ENCODE assay signal across 11 mouse cellular contexts in the genomic region with DNA sequence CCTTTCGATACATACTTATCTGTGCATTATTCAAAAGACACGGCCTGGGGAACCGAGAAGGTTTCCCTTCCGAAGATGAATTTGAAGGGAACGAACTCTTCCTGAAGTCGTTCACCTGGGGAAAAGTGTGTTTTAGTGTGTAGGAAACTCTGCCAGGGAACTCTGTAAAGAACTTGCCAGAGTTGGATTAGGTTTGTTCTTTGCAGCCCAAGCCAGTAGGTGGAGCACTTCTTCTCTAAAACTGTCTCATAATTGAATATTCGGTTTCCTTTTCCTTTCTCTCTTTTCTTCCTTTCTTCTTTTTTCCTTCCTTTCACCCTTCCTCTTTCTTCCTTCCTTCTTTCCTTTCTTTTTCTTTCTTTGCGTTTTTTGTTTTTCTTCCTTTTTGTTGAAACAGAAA. TPM values are rescaled to one million over a fixed set of nuclear protein-coding genes. Genes with fewer than 3 reads are reported as not detected.
A peak's percentile ranks its signal among the peaks of the same experiment; 100 is the strongest.
DNase-seq lines count a peak whose midpoint lies in the region; ATAC-seq lines count a peak whose summit lies in the region.
"Had no signal": no experiment of that assay in that cellular context is flagged by ENCODE, and none has a peak within 500 bp of the region (broad histone marks: within the 10 kb centered on the region; RNA-seq: fewer than 3 reads in every experiment).

No protein-coding gene starts in this region.

- H3K4me1 ChIP-seq in embryonic facial prominence, embryonic 14.5 days (ENCODE audit: control insufficient read depth, insufficient read depth, low read length), result no peaks in the 10 kb centered on the region
- H3K4me1 ChIP-seq: embryonic facial prominence, embryonic 15.5 days; neural tube, embryonic 13.5 days had no signal

- peak; percentile 7 to 10 for DNase-seq in cerebellum, adult 18-20 months
- no peak for DNase-seq in cerebellum, adult 8-10 months
- DNase-seq in layer of hippocampus, adult 11-12 months (ENCODE audit: low spot score), result peak; percentile 32
- no peak for DNase-seq in layer of hippocampus, postnatal 36 days
- peak; percentile 38 for DNase-seq in embryonic facial prominence, embryonic 14.5 days (ENCODE audit: low spot score)
- peak; percentile 38 for DNase-seq in thymus, postnatal 14 days
- DNase-seq in gastrocnemius, postnatal 4 days (ENCODE audit: low spot score in 2 of 2), result no peak

- H3K9me3 ChIP-seq in embryonic facial prominence, embryonic 14.5 days (ENCODE audit: control insufficient read depth, low read length), result no peaks in the 10 kb centered on the region
- H3K9me3 ChIP-seq: embryonic facial prominence, embryonic 15.5 days; neural tube, embryonic 13.5 days had no signal

- peak; percentile 79 for ATAC-seq in CD4-positive, CD25-positive, alpha-beta regulatory T cell, adult 4 months
- ATAC-seq in embryonic facial prominence, embryonic 14.5 days (ENCODE audit: low read depth), result no peak

- H3K4me3 ChIP-seq in embryonic facial prominence, embryonic 14.5 days (ENCODE audit: low read depth, low read length), result no peak overlapping the region
- H3K4me3 ChIP-seq: embryonic facial prominence, embryonic 15.5 days; neural tube, embryonic 13.5 days had no signal

- no peaks in the 10 kb centered on the region for H3K27me3 ChIP-seq in embryonic facial prominence, embryonic 14.5 days (replicated peaks; ENCODE audit: control insufficient read depth, insufficient read depth, low read length)
- H3K27me3 ChIP-seq: embryonic facial prominence, embryonic 15.5 days; neural tube, embryonic 13.5 days had no signal

- no peak overlapping the region for H3K4me2 ChIP-seq in embryonic facial prominence, embryonic 14.5 days (ENCODE audit: low read depth, low read length)
- H3K4me2 ChIP-seq: embryonic facial prominence, embryonic 15.5 days; neural tube, embryonic 13.5 days had no signal

- no peak overlapping the region for H3K9ac ChIP-seq in embryonic facial prominence, embryonic 14.5 days (ENCODE audit: low read depth, low read length)
- H3K9ac ChIP-seq: embryonic facial prominence, embryonic 15.5 days; neural tube, embryonic 13.5 days had no signal

- no peaks in the 10 kb centered on the region for H3K36me3 ChIP-seq in embryonic facial prominence, embryonic 14.5 days (ENCODE audit: control insufficient read depth, insufficient read depth, low read length)
- H3K36me3 ChIP-seq: embryonic facial prominence, embryonic 15.5 days; neural tube, embryonic 13.5 days had no signal

- WGBS in embryonic facial prominence, embryonic 14.5 days, result 46% methylated on average over 8 of the region's 8 CpGs

- no peak overlapping the region for H3K27ac ChIP-seq in embryonic facial prominence, embryonic 14.5 days (replicated peaks; ENCODE audit: low read depth, low read length)
- H3K27ac ChIP-seq: embryonic facial prominence, embryonic 15.5 days; neural tube, embryonic 13.5 days had no signal

RNA-seq across cellular contexts. Expression of a gene that starts 3.4 kb away (rescaled TPM):
- not detected for total RNA-seq in layer of hippocampus, postnatal 36 days (2021)
- not detected for polyA plus RNA-seq in CD4-positive, CD25-positive, alpha-beta regulatory T cell, adult 4 months (2017; shearing (Covaris generic))
- not detected in 2 replicates for polyA plus RNA-seq in embryonic facial prominence, embryonic 14.5 days (2014; fragmentation: Nextera tagmentation; extraction: Ambion mirVana)
- not detected for total RNA-seq in gastrocnemius, postnatal 4 days (2021)
- polyA plus RNA-seq: embryonic facial prominence, embryonic 15.5 days; large intestine, adult 2 months; neural tube, embryonic 13.5 days had no signal

RNA-seq across cellular contexts. Expression of a gene that starts 3.6 kb away (rescaled TPM):
- not detected for total RNA-seq in layer of hippocampus, postnatal 36 days (2021)
- polyA plus RNA-seq in CD4-positive, CD25-positive, alpha-beta regulatory T cell, adult 4 months (2017; shearing (Covaris generic)), result not detected
- not detected in 2 replicates for polyA plus RNA-seq in embryonic facial prominence, embryonic 14.5 days (2014; fragmentation: Nextera tagmentation; extraction: Ambion mirVana)
- not detected for total RNA-seq in gastrocnemius, postnatal 4 days (2021)
- polyA plus RNA-seq: embryonic facial prominence, embryonic 15.5 days; large intestine, adult 2 months; neural tube, embryonic 13.5 days had no signal

RNA-seq across cellular contexts. Expression of a gene that starts 10.8 kb away (rescaled TPM):
- total RNA-seq in layer of hippocampus, postnatal 36 days (2021), result not detected
- polyA plus RNA-seq in CD4-positive, CD25-positive, alpha-beta regulatory T cell, adult 4 months (2017; shearing (Covaris generic)), result not detected
- polyA plus RNA-seq in embryonic facial prominence, embryonic 14.5 days (2014; fragmentation: Nextera tagmentation; extraction: Ambion mirVana), result not detected in 2 replicates
- not detected for total RNA-seq in gastrocnemius, postnatal 4 days (2021)
- polyA plus RNA-seq: embryonic facial prominence, embryonic 15.5 days; large intestine, adult 2 months; neural tube, embryonic 13.5 days had no signal

RNA-seq across cellular contexts. Expression of a gene that starts 36.1 kb away (rescaled TPM):
- not detected for total RNA-seq in layer of hippocampus, postnatal 36 days (2021)
- polyA plus RNA-seq in CD4-positive, CD25-positive, alpha-beta regulatory T cell, adult 4 months (2017; shearing (Covaris generic)), result under 1 TPM in 1 of 2 experiments, not detected in 1; 0.40 TPM
- not detected in 2 replicates for polyA plus RNA-seq in embryonic facial prominence, embryonic 14.5 days (2014; fragmentation: Nextera tagmentation; extraction: Ambion mirVana)
- not detected for total RNA-seq in gastrocnemius, postnatal 4 days (2021)
- polyA plus RNA-seq: embryonic facial prominence, embryonic 15.5 days; large intestine, adult 2 months; neural tube, embryonic 13.5 days had no signal

RNA-seq across cellular contexts. Expression of a gene that starts 41.2 kb away (rescaled TPM):
- 1 to 10 TPM in 1 of 2 experiments, under 1 TPM in 1; 0.90 to 1.5 TPM for total RNA-seq in layer of hippocampus, postnatal 36 days (2021)
- not detected for polyA plus RNA-seq in CD4-positive, CD25-positive, alpha-beta regulatory T cell, adult 4 months (2017; shearing (Covaris generic))
- 1.2 and 2.0 TPM in 2 replicates for polyA plus RNA-seq in embryonic facial prominence, embryonic 14.5 days (2014; fragmentation: Nextera tagmentation; extraction: Ambion mirVana)
- total RNA-seq in gastrocnemius, postnatal 4 days (2021), result under 1 TPM in 1 of 2 experiments, not detected in 1; 0.98 TPM

Comparison
In these comparisons a context has a peak if more than half of its experiments do, and no peak if none do; other contexts are left out.
1. DNase-seq: peak in cerebellum, adult 18-20 months (2 of 2), layer of hippocampus, adult 11-12 months (single experiment), embryonic facial prominence, embryonic 14.5 days (single experiment) and thymus, postnatal 14 days (single experiment); none in cerebellum, adult 8-10 months (single experiment), layer of hippocampus, postnatal 36 days (0 of 2) and gastrocnemius, postnatal 4 days (0 of 2).